Mouse (Mus musculus): ENCODE measurements around the gene Vwa7.
"Not testable (repeated sequence)": the region's sequence is repeated elsewhere in the genome, so short reads cannot be mapped to it uniquely, and the experiment has no call there.

Gene Vwa7

DNA sequence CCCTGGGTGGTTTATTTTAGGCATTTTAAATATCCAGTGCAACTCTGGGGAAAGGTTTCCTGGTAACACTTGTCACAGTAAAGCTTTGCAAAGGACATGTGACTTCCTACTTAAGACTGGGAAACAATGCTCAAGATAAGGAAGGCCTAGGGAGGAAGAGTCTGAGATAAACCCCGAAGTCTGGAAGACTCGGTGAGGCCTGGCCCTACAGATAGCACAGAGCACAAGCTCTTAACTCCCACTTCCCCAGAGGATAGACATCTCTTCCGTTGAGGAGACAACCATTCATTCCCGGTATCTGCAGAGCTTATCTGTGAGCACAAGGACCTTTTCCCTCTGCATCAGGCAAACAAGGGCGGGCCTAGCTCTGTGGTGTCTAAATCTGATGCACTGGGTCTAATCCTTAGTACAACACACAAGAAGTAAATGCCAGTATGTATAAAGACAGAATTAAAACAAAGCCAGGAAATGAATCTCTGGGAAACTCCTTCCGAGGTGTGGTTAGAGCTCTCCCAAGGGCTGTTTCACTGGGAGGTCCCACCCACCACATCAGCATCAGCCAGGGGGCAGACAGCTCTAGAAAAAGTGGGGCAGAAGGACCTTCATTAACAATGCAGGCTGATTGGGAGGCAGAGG lies 5.6 kb downstream of the Vwa7 start:
- DNase-seq (ENCODE audit: low spot score in 2 of 2): no peak

GRCm38 (mm10) chr17:35022541-35023060 lies 6.2 kb downstream of the Vwa7 start:
- no peak for DNase-seq (ENCODE audit: low spot score in 2 of 2)

- no peak for DNase-seq (ENCODE audit: low spot score in 2 of 2)
Observed at GRCm38 (mm10) chr17:35023221-35023620, 6.8 kb downstream of the Vwa7 start.

DNA sequence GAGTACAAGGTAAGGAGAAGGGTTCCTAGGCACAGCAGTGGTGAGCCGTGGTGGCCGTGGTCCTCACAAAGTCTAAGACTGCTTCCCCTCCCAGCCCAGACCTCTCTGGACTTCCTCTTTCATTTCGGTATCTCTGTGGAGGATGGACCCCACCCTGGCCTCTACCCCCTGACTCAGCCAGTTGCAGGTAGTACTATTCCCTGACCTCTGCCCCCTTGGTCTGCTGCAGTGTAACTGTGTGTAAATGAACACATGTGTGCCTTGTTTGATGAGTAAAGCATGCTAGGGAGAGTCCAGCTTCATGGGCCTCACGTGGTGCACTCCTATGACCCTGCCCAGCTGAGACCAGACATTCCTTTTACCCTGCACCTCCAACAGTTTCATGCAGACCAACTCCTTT lies 7.4 kb downstream of the Vwa7 start:
- DNase-seq (ENCODE audit: low spot score in 2 of 2): no peak

DNA sequence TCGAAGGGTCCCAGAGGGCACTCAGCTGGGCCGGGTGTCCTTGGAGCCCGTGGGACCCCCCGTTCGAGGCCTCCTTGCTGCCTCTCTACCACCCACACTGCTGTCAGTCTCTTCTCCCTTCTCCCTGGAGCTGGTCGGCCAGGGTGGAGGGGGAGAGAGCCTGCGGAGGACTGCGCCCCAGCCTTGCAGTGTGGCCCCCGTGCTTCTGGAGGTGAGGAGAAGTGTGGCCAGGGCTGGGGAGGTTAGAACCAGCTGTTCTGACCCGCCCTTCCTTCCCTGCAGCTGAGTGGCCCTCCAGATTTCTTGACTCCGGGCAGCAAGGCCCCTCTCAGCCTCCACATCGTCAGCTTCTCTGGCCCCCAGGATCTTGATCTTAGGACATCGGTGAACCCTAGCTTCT lies 7.9 kb downstream of the Vwa7 start:
- DNase-seq (ENCODE audit: low spot score in 2 of 2): no peak

DNA sequence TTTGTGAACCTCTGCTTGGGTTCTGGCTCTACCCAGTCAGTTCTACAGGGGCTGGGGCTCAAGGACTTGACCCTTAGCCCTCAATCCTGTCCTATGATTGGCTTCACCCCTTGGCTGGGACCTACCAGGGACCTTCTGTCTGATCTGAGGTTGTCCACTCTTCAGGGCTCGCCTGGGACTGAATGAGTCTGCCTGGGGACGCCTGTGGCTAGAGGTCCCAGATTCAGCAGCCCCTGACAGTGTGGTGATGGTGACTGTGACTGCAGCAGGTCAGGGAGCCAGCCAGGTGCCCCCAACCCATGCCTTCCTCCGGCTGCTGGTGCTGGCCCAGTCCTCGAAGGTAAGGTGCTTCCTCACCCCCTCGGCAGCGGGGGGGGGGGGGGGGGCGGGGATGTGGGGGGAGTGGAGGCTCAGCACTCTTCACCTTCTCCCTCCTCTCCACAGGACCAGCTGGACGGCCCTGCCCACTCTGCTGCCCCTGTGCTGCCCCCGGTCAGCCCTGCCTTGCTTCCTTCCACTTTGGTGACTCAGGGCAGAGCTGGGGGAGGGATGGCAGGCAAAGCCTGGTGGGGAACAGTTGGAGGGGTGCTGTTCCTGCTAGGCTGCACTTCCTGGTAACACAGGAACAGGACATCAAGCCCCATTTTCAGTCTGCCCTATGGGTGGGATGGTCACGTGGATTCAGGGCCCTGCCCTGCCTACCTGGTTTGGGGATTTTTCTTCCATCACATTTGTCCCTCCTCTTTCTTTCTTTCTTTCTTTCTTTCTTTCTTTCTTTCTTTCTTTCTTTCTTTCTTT lies 8.5 kb downstream of the Vwa7 start:
- DNase-seq (ENCODE audit: low spot score in 2 of 2): no peak

- no peak for DNase-seq (ENCODE audit: low spot score in 2 of 2)
Observed at GRCm38 (mm10) chr17:35026206-35026605, 9.8 kb downstream of the Vwa7 start.

DNA sequence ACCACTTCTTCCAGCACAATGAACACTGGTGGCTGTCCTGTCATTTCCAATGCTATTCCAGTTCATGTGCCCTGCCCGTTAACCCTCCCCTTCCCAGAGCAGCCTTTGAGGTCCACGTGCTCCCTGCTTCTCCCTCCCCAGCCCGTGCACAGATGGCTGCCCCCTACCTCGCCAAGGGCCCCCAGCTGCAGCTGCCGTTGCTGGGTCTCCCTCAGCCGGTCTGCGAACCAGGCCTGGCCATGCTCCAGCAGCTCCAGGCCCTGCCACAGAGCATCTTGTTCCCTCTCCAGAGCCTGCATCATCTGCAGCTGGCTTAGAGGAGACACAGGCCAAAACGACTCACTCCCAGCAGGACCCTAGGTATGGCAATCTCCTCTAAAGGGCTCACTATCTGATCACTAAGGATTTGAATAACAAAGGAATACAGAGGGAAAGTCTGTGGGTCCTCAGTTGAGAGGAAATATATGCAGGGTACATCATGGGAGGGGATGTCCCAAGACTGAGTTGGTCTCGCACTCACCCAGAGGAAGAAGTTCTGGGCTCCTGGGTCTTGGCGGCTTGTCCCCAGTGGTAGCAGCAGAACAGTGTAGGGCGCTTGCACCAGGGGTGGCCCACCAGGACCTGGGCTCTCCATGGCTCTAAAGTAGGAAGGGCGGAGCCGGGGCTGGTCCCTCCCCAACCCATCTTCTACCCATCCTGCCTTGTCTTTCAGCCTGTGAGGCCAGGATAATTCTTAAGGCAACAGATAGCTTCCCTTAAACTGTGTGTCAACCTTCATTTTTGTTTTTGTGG lies 11.1 kb downstream of the Vwa7 start, which contains the start of gene Sapcd1:
Gene Sapcd1, minus strand, starts transcription at position 740 of the 792 bp plus-strand sequence.
- peak in 1 of 2 experiments; percentile 62 for DNase-seq (ENCODE audit: low spot score in 2 of 2)

GRCm38 (mm10) chr17:35028315-35028714 lies 11.9 kb downstream of the Vwa7 start:
- no peak for DNase-seq (ENCODE audit: low spot score in 2 of 2)

- peak in 1 of 2 experiments; percentile 17 for DNase-seq (ENCODE audit: low spot score in 2 of 2)
Observed at GRCm38 (mm10) chr17:35029691-35030532, 13.5 kb downstream of the Vwa7 start.

DNA sequence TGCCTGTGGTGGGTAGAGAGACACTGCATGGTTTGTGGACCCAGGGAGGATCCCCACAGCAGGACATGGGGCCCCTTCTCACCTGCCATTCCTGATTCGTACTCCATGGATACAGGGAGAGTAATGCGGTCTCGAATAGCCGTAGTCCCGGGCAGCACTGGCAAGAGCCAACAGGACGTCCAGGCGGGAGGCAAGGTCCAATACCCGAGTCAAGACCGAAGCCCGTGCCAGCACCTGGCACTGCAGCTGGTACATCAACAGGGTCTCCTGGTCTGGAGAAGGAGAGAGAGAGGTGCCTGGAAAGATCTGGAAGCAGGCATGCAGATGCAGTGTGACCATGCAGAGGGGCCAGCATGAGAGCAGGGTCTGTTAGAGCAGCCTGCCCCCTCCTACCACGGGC lies 14.9 kb downstream of the Vwa7 start:
- DNase-seq (ENCODE audit: low spot score in 2 of 2): no peak

DNA sequence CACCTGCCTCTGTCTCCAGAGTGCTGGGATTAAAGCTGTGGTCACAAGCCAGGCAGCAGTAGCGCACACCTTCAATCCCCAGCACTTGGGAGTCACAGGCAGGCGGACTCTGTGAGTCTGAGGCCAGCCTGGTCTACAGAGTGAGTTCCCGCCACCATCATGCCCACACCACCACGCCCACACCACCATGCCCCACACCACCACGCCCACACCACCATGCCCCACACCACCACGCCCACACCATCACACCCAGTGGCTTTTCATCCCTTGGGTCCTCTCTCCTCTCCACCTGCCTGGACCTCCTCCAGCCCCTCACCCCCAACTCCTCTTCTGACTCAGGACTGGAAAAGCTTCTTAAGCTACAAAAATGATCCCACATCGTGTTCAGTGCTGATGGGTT lies 15.5 kb downstream of the Vwa7 start:
- no peak for DNase-seq (ENCODE audit: low spot score in 2 of 2)

DNA sequence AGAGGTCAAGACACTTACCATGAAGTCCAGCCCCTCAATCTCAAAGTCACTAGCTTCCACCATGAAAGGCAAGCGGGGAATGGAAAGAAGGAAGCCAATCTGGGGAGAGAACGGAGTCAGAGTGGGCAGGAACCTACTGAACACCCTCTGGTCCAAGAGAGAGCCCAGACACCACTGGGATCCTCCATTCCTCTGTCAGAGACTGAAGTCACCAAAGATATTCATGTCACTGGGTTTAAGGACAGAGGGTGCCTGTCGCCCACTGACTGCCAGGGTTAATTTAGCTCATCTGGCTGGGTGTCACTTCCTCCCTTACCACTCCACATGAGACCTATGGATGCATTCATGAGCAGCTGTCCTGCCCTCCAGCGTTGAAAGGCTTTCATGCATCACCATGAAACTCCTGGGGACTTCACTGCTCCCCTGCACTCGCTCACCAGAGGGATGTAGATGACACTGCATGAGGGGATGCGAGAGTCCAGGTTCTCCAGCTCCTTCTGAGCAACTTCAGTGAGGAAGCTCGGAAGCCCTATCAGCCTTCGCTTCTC lies 16.0 kb downstream of the Vwa7 start:
- no peak for DNase-seq (ENCODE audit: low spot score in 2 of 2)

GRCm38 (mm10) chr17:35033703-35034102 lies 17.3 kb downstream of the Vwa7 start:
- not testable (repeated sequence) for DNase-seq (ENCODE audit: low spot score in 2 of 2)

GRCm38 (mm10) chr17:35034896-35035295 lies 18.5 kb downstream of the Vwa7 start:
- no peak for DNase-seq (ENCODE audit: low spot score in 2 of 2)

DNA sequence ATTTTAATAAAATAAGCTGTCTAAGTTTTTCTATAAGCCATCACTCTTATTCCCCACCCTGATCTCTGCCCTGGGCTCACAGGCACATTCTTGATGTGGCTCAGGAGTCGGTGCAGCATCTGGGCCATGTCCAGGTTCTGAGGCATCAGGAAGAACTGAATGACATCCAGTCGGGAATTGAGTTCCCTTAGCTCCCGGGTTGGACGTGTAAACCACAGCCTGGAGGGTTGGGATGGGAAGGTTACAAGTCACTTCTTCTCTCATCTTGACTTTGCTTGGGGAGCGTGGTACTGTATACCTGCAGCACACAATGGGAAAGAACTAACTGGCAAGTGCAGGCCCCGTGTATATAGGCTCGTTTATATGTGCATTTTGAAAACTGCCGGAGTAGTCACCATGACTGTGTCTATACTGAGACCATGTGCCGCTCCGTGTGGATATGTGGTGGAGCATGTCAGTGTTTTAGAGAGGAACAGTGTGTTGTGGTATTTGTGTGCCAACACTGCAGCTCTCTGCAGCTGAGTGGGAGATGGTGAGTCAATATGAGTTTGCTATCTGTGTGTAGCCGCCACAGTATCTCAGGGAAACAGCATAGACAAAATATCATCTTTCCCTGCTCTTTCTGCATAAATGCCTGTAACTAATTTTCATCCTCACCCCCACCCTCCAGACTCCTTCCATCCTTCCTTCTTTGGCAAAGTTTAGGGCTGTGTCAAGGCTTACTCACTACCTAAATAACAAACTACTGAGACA lies 22.9 kb downstream of the Vwa7 start:
- DNase-seq (ENCODE audit: low spot score in 2 of 2): no peak

- no peak for DNase-seq (ENCODE audit: low spot score in 2 of 2)
Observed at GRCm38 (mm10) chr17:35043794-35044193, 27.4 kb downstream of the Vwa7 start.

- no peak for DNase-seq (ENCODE audit: low spot score in 2 of 2)
Observed at GRCm38 (mm10) chr17:35044904-35045806, 28.8 kb downstream of the Vwa7 start.

All from urinary bladder, postnatal 4 days (tissue).